Mouse (Mus musculus) heart, postnatal 36 days (tissue): ENCODE measurements at regions not wholly inside any gene's neighbourhood (a gene's known extent, or its start where the extent isn't known, plus 50 kb on each side); places are given as distances from the start of the nearest gene placed in this dataset.

Source experiments
- DNase-seq, 2 experiments: peaks; one replicate each; pipeline ENCODE4 v3.0.0; 2021 to 2022
- intact Hi-C: fragments of 180-260 bp; cut with DNase I; formaldehyde crosslinking; loops from one replicate; pipeline ENCODE4 v1.15.1; 2025

- no peak for DNase-seq
- intact Hi-C loops = no loop called here
These were observed 426.3 kb downstream of the Sorl1 start for GRCm38 (mm10) chr9:41697611-41698467.

DNA sequence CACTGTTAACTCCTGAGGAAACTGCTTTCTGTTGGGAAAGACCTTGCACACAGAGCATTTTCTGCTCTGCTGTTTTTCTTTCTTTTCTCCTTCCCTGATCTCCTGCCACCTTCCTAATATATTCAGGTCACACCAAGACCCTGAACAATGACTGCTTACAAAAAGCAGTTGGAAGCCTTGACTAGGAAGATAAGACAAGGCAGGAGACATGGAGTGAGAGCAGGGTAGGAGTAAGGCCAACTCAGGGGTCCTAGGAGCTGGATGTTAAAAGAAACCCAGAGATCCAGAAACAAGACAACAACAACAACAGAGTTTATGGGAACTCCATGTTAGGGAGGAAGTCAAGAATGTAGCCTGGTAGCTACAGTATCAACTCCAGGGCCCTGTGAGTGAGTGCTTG, 426.9 kb downstream of the Sorl1 start:
- DNase-seq = no peak
- intact Hi-C loops = no loop called here

DNA sequence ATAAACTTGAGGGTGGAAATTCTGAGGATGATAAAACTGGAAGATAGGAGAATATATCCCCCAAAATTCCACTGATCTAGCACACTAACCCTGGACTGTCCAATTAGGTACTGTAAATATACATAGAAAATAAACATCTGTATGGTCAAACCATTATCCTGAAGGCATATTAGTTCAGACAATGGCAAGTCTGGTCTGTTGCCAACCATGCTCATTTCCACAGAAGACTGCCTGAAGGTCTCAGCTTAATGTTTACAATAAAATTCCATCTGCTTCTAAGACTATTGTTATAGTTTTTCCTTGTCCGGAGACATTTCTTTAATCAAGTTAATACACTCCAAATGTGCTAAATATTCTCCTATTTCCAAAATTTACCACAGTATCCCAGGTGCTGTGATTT, 441.2 kb downstream of the Sorl1 start:
- DNase-seq = no peak
- intact Hi-C loops = no loop called here

DNA sequence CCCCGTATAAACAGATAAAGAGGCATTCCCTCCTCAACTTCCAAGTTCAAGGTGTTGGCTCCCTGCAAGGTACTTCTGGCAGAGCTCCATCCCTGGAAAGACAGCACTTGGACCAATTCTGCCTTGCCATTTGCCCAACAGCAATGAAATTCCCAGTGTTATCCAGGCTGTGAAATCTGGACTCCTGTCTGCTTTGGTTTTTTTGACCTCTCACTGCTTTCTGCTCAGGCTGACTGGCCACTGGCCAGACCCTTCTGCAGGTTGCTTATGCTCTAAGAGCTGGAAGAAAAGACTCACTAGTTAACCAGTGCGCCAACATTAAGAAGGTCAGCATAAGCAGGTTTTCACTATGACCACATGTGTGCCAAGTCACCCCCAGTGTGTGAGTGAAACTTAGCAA, 448.4 kb downstream of the Sorl1 start:
- intact Hi-C loops = no loop called here
- no peak for DNase-seq

- intact Hi-C loops = no loop called here
- DNase-seq = no peak
These were observed 451.1 kb downstream of the Sorl1 start for GRCm38 (mm10) chr9:41672958-41673357.

DNA sequence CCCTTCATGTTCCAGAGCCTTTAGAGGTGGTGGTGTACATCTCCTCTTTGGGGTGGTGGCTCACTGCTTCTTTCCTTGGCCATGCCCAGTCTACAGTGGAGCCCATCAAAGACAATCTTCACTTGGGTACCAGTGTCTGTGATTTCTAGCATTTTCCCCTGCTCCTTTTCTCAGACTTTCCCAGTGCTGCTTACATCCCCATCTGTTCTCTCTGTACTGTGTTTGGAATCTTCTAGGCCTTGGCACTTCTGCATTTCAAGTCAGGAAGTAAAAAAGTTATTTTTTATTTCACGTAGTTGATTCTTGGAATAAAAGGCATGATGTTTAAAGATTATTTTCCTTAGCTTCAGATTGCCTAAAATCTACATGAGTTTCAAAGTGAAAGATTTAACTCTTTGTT, 455.4 kb downstream of the Sorl1 start:
- intact Hi-C loops = no loop called here
- no peak for DNase-seq

- intact Hi-C loops = no loop called here
- peak; percentile 24 to 32 for DNase-seq
These were observed 459.0 kb downstream of the Sorl1 start for GRCm38 (mm10) chr9:41665000-41665685.

DNA sequence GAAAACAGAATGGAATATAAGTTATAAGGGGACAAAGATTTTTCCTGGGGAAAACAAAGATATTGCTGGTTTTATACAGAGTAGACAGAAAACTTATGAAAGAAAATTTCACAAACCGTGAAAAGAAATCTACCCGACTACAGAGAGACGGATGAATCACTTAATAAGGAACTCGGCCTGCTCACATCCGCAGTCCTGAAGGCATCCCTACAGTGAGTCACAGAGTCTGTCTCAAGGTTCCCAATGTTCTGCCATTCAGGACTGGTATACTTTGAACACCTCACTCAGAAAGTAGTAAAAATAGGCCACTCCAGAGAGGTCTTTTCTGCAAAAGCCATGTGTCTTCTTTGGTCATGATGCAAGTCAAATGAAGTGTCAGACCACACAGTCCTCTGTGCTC, 463.5 kb downstream of the Sorl1 start:
- intact Hi-C loops = no loop called here
- no peak for DNase-seq

- intact Hi-C loops = no loop called here
- no peak for DNase-seq
These were observed 464.1 kb downstream of the Sorl1 start for GRCm38 (mm10) chr9:41660011-41660410.

- intact Hi-C loops = no loop called here
- no peak for DNase-seq
These were observed 470.2 kb upstream of the Ubash3b start for GRCm38 (mm10) chr9:41631564-41632205.

GRCm38 (mm10) chr9:41621341-41621740, 459.8 kb upstream of the Ubash3b start:
- no peak for DNase-seq
- intact Hi-C loops = no loop called here

- DNase-seq = no peak
- intact Hi-C loops = no loop called here
These were observed 452.5 kb upstream of the Ubash3b start for GRCm38 (mm10) chr9:41614002-41614401.

- intact Hi-C loops = no loop called here
- no peak for DNase-seq
These were observed 451.5 kb upstream of the Ubash3b start for GRCm38 (mm10) chr9:41612802-41613550.

DNA sequence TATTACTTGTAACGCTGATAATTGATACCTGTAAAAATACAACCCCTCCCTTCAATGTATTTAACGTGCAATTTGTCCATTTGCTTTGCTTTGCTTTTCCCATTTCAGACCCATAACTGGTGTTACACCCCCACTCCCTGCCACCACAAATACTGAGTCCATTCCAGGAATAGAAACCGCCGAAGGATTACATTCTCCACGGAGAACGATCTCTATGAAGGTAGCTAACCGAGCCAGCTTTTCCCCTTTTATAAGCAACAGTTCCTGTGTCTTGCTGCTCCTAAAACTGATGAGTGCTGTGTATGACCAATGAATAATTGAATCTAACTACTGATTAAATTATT, 450.9 kb upstream of the Ubash3b start:
- intact Hi-C loops = no loop called here
- no peak for DNase-seq

DNA sequence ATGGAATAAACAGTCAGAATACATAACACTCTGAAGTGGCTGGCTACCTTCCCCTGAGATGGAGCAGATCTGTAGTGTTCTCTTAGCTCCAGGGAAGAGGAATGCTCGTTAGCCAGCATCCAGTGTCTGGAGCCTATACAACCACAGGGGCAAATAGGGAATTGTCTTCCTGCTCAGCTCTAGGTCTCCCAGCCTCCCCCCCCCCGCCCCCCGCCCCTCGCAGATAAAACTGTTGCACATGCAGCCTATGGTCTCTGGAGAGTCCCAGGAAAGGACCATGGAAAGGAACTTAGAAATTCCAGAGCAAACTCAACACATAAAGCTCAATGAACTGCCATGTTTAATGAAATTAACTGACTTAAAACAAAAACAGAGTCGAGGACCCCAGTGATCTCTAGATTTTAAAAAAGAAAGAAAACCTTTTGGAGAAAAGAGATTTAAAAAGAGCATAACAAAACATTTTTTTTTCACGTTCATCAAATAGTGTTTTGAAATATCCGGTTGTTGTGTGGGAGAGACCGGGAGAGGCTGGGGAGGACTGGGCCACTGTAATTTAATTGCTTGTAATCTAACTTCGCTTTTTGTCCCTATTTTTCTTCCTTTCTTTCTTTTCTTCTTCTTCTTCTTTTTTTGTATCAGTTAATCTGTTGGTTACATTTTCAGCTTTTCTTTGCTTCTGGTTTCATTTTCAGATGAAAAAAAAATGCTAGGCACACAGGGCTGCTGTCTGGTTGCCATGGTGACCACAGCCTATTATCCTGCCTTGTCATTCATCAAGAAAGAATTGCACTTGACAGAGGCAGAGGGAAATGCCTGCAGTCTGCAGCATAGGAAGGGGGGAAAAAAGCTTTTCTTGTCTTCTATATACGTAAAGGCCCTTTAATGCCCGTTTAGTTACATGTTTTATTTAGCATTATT, 450.3 kb upstream of the Ubash3b start:
- no peak for DNase-seq
- intact Hi-C loops = no loop called here

- intact Hi-C loops = no loop called here
- DNase-seq = no peak
These were observed 448.9 kb upstream of the Ubash3b start for GRCm38 (mm10) chr9:41610347-41610746.

GRCm38 (mm10) chr9:41606136-41606535, 444.6 kb upstream of the Ubash3b start:
- intact Hi-C loops = no loop called here
- DNase-seq = no peak

DNA sequence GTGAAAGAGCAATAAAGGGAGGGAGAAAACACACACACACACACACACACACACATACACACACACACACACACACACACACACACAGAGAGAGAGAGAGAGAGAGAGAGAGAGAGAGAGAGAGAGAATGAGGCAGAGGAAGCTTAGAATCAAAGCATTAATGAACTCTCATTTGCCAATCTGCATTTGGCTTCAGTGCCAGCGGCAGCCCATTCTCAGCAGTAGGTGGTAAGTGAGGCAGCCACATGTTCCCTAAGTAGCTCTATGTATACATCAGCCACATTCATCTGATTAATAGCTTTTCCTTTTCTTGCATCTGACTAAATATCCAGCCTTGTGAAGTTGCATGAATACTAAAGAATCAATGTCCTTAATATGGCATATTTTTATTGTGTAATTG, 443.4 kb upstream of the Ubash3b start:
- DNase-seq = no peak
- intact Hi-C loops = no loop called here

- intact Hi-C loops = no loop called here
- DNase-seq = no peak
These were observed 439.3 kb upstream of the Ubash3b start for GRCm38 (mm10) chr9:41600778-41601177.

DNA sequence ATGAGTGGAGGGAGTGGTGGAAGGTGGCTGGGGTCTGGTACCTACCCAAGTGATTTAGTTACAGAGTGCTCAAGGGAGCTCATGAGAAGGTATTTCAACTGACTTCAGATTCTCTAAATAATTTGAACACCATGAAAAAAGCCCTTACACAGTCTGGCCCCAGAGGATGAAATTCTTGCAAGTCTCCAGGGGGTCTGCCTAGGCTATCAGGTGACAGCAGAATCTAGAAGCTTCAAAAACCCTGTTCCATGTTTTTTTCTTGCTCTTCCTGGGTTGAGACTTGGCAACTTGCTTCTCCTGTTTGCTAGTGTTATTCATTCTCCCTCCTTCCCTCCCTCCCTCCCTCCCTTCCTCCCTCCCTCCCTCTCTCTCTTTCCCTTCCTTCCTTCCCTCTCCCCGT, 438.4 kb upstream of the Ubash3b start:
- no peak for DNase-seq
- intact Hi-C loops = no loop called here
